Mouse (Mus musculus): ENCODE measurements around the gene E130208F15Rik.

- TF ChIP-seq CTCF (IDR thresholded peaks at IDR 0.05; ENCODE audit: insufficient read depth, low read depth, low read length) (no peak), POLR2A (IDR thresholded peaks at IDR 0.05; ENCODE audit: insufficient read depth, low read depth, low read length) (no peak)
These were observed 1.3 kb downstream of the E130208F15Rik start for GRCm38 (mm10) chr7:30322865-30323264.

Measured in olfactory bulb, adult 2 months (tissue).